Mouse (Mus musculus): ENCODE data around the gene D5Ertd579e. TPM values are rescaled to one million over a fixed set of nuclear protein-coding genes. Genes with fewer than 3 reads are reported as not detected.

D5Ertd579e gene
- total RNA-seq, 2 experiments from 2014 or later, result 91.8 to 97.9 TPM

- no peak for DNase-seq (ENCODE audit: low spot score in 2 of 2)
- intact Hi-C loops (cut with DNase I), result loop anchor here (5.0 to 10.0 kb wide), 3 partner anchors 98 to 165 kb away; partner anchors contain the start of genes Bloc1s4, Ccdc96, Grpel1 and Tada2b
Measured at GRCm38 (mm10) chr5:36579967-36580366, 115.9 kb downstream of the D5Ertd579e start.

DNA sequence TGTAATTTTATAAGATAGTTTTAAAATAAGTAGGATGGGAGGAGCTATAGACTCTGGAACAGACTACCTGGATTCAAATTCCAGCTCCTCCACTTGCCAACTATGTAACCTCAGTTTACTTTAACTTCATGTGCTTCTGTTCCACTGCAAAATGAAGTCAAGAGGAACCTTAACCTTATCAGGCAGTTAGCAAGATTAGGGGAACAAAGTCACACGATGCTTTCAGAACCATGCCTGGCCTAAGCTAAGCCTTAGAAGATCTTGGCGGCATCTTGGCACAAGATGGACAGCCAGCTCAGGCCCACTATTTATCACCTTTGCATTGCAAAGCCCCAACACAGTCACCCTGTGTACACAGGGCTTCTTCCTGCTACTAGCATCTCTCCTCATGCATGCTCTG, 116.8 kb downstream of the D5Ertd579e start:
- intact Hi-C loops (cut with DNase I), result no loop called here
- no peak for DNase-seq (ENCODE audit: low spot score in 2 of 2)

GRCm38 (mm10) chr5:36576457-36576856, 119.4 kb downstream of the D5Ertd579e start:
- DNase-seq (ENCODE audit: low spot score in 2 of 2), result no peak
- intact Hi-C loops (cut with DNase I), result no loop called here

- intact Hi-C loops (cut with DNase I), result no loop called here
- DNase-seq (ENCODE audit: low spot score in 2 of 2), result peak in 1 of 2 experiments; percentile 79
Measured at GRCm38 (mm10) chr5:36575745-36576144, 120.1 kb downstream of the D5Ertd579e start.

GRCm38 (mm10) chr5:36575227-36575626, 120.6 kb downstream of the D5Ertd579e start:
- intact Hi-C loops (cut with DNase I), result no loop called here
- DNase-seq (ENCODE audit: low spot score in 2 of 2), result peak in 1 of 2 experiments; percentile 43

GRCm38 (mm10) chr5:36574147-36574870, 121.5 kb downstream of the D5Ertd579e start:
- DNase-seq (ENCODE audit: low spot score in 2 of 2), result no peak
- intact Hi-C loops (cut with DNase I), result no loop called here

GRCm38 (mm10) chr5:36573354-36573753, 122.5 kb downstream of the D5Ertd579e start:
- peak in 1 of 2 experiments; percentile 84 for DNase-seq (ENCODE audit: low spot score in 2 of 2)
- intact Hi-C loops (cut with DNase I), result no loop called here

DNA sequence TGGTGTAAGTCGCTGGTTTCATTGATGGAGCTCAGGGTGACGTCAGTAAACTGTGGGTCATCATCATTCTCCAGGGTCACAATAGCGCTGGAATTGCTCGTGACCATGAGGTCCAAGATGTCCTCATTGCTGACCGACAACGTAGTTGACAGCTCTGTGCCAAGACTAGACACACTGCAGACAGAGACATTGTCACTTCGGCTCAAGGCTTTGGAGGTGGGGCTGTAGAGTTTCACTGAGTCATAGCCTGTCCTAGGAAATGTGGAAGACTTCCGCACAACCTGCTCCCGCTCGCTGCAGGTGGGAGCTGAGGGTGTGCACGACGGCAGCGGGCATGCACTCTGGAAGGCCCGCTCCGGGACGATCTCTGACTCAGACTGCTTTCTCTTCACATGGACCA, 124.5 kb downstream of the D5Ertd579e start:
- intact Hi-C loops (cut with DNase I), result no loop called here
- no peak for DNase-seq (ENCODE audit: low spot score in 2 of 2)

DNA sequence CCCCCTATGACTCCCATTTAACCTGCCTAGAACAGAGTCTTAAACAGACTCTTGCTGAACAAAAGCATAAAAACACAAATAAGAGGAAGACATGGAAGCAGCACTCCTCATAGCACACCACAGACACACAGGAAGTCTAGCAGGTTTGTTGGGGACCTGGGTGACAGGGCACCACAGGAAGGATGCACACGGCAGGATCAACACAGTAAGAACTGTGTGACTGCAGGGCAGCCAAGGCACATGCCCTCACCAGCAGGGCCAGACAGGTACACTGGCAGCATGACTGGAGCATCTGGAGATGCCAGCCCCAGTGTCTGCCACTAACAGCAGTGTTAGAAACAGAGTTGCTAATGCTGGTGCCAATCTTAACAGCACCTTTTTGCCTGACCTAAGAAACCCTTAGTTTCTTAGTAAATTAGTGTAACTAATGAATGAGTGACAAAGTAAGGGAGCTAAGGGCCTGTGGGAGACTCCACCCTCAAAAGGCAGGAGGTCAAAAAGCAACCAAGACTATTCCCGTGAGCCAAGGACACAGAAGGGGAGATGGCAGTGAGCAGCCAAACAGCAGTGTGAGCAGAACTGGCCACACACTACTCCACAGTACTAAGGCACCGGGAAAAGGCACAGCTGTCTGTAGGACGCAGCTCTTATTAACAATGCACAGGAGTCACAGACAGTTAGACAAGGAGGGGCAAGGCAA, 125.1 kb downstream of the D5Ertd579e start:
- intact Hi-C loops (cut with DNase I), result no loop called here
- DNase-seq (ENCODE audit: low spot score in 2 of 2), result no peak

- intact Hi-C loops (cut with DNase I), result no loop called here
- no peak for DNase-seq (ENCODE audit: low spot score in 2 of 2)
Measured at GRCm38 (mm10) chr5:36570098-36570497, 125.7 kb downstream of the D5Ertd579e start.

GRCm38 (mm10) chr5:36568118-36568517, 127.7 kb downstream of the D5Ertd579e start:
- DNase-seq (ENCODE audit: low spot score in 2 of 2), result no peak
- intact Hi-C loops (cut with DNase I), result no loop called here

DNA sequence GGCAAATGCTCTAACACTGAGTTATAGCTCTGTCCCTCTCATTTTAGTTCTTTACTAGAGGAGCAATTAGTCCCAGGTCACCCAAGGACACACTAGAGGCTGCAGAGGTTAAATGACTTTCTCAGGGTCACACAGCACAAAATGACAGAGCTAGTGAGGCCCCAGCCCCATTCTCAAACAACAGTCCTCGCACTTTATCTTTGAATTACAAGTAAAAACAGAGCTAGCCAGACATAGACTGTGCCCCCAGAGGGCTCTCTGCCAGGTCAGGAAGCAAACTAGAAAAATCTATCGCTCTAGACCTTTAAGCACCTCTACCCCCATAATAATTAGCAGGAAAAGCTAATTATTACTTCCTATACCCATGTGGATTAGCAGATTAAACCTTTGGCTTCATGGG, 128.2 kb downstream of the D5Ertd579e start:
- intact Hi-C loops (cut with DNase I), result no loop called here

DNA sequence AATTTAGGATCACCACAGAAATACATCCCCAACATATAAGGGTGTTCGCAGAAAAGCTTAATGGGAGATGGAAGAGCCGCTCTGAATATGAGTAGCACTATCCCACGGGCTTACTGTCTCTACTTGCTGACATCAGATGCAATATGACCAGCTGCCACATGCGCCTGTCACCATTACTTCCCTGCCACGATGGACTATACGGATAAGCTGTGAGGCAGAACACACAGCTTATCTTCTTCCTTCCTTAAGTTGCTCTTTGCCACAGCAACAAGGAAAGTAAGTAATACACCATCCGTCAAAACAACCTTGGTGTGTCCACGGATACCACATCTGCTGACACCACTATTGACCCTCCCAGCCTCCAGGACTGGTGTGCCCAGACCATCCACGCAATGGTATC, 131.3 kb downstream of the D5Ertd579e start:
- intact Hi-C loops (cut with DNase I), result no loop called here
- no peak for DNase-seq (ENCODE audit: low spot score in 2 of 2)

More for the DNA sequence above, 128.2 kb downstream of the D5Ertd579e start:
- DNase-seq (ENCODE audit: low spot score in 2 of 2), result no peak

DNA sequence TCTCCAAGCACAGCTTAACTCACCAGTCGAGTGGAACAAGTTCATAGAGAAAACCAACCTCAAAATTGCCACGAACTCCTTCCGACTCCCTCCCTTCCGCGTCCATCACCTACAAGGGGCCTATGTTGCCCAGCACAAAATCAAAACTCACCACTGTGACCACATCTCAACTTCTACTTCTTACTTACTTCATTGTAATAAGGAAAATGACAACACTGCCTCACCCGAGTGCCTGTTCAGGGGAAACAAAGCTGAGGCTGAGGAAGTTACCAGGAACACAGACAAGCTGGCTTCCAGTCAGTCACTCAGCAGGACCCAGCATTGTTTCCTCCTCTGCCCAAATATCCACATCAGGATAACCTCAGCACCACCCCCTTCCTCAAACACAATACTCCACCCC, 132.1 kb downstream of the D5Ertd579e start:
- intact Hi-C loops (cut with DNase I), result no loop called here
- no peak for DNase-seq (ENCODE audit: low spot score in 2 of 2)

DNA sequence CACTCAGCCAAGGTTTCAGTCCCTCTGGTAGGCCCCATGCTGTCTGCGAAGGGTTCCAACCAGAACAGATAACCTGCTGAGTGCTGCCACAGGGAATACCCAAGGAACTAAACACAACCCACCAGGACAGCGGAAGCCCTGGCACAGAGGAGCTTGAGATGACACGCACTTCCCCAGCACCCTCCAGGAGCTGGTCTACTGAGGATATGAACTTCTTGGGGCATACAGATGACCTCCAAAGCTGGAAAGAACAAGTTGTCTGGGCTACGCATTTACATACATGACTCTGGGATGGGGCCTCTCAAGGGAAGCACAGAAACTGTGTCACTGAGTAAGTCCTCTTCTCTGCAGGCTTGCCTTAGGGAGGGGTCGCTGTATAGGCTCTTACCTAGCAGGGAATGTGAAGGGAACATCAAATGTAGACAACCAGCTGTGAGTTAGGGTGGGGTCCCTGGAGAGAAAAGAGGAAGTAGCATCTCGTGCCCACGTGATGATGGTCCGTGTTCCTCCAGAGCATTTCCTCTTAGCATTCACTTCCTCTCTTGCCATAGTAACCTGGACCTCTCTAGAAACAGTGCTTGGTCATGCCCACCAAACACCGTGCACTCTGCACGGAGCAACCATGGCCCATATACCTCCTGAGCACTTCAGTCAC, 132.9 kb downstream of the D5Ertd579e start:
- intact Hi-C loops (cut with DNase I), result no loop called here
- DNase-seq (ENCODE audit: low spot score in 2 of 2), result no peak

GRCm38 (mm10) chr5:36561509-36561908, 134.3 kb downstream of the D5Ertd579e start:
- intact Hi-C loops (cut with DNase I), result no loop called here
- DNase-seq (ENCODE audit: low spot score in 2 of 2), result peak in 1 of 2 experiments; percentile 78

GRCm38 (mm10) chr5:36560490-36560889, 135.3 kb downstream of the D5Ertd579e start:
- intact Hi-C loops (cut with DNase I), result no loop called here
- no peak for DNase-seq (ENCODE audit: low spot score in 2 of 2)

- intact Hi-C loops (cut with DNase I), result no loop called here
- no peak for DNase-seq (ENCODE audit: low spot score in 2 of 2)
Measured at GRCm38 (mm10) chr5:36559510-36560235, 136.2 kb downstream of the D5Ertd579e start.

DNA sequence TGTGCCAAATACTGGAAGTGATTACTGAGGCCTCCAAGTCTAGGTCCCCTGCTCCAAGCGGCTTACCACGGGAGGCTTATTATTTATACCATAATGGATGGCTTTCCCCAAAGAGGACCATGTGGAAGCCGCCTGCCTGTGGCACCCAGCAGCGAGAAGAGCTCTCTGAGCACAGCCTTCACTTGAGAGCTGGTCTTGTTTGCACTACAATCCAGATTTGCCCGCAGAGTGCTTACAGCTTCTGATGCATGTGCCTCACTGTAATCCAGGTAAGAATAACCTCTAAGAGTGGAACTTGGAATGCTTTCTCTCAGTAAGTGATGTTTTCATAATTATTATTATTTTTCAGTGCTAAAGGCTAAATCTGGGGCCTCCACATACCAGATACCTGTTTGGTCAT, 136.7 kb downstream of the D5Ertd579e start:
- intact Hi-C loops (cut with DNase I), result no loop called here
- DNase-seq (ENCODE audit: low spot score in 2 of 2), result no peak

DNA sequence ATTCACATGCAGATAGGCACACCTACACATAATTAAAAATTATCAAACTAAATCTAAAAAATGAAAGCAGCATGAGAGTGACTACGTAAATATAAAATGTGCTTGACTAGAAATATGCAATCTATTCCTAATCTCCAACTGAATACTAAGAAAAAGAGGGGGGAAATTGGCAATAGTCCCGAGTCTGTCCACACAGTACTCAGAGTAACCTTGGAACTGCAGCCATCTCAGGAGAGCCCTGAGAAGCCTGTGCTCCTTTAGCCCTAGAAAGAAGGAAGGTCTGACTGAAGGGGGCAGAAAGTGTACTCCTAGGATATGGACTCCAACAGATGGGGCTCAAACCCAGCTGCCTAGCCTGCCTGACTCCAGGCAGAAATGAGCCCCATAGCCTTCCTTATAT, 137.3 kb downstream of the D5Ertd579e start:
- DNase-seq (ENCODE audit: low spot score in 2 of 2), result no peak
- intact Hi-C loops (cut with DNase I), result no loop called here
